In genomic region chr1:157798561-157799553, GRCm38 (mm10) we compare ENCODE assay signal across 13 mouse cellular contexts.
A peak's percentile ranks its signal among the peaks of the same experiment; 100 is the strongest.
DNase-seq lines count a peak whose midpoint lies in the region; ATAC-seq lines count a peak whose summit lies in the region.
"Had no signal": no experiment of that assay in that cellular context is flagged by ENCODE, and none has a peak within 500 bp of the region (broad histone marks: within the 10 kb centered on the region; RNA-seq: fewer than 3 reads in every experiment).

No protein-coding gene starts in this region.

- no peak overlapping the region for H3K4me2 ChIP-seq in forebrain, embryonic 12.5 days
- H3K4me2 ChIP-seq in forebrain, embryonic 11.5 days (ENCODE audit: low read depth, low read length, severe bottlenecking), result no peak overlapping the region
- peak overlapping the region; percentile 24 for H3K4me2 ChIP-seq in lung, embryonic 15.5 days
- peak overlapping the region; percentile 32 for H3K4me2 ChIP-seq in hindbrain, embryonic 16.5 days (ENCODE audit: low read length)
- peak overlapping the region; percentile 22; the same call in 1 of the 2 replicates for H3K4me2 ChIP-seq in neural tube, embryonic 14.5 days (ENCODE audit: low read depth, low read length)
- H3K4me2 ChIP-seq: liver, embryonic 11.5 days had no signal

- H3K4me1 ChIP-seq in forebrain, embryonic 12.5 days, result peaks cover 7% of the 10 kb centered on the region; the same call in 1 of the 2 replicates
- H3K4me1 ChIP-seq in forebrain, embryonic 11.5 days (replicated peaks; ENCODE audit: control insufficient read depth, insufficient read depth, low read length), result no peaks in the 10 kb centered on the region
- 0 out of 2 replicates have a peak, but pooled peaks cover 3% of the 10 kb centered on the region for H3K4me1 ChIP-seq in lung, embryonic 15.5 days
- peaks cover 2% of the 10 kb centered on the region; the same call in 1 of the 2 replicates for H3K4me1 ChIP-seq in hindbrain, embryonic 16.5 days (ENCODE audit: control insufficient read depth, insufficient read depth, low read depth, low read length)
- H3K4me1 ChIP-seq in neural tube, embryonic 14.5 days (ENCODE audit: control insufficient read depth, insufficient read depth, low read length), result no peaks in the 10 kb centered on the region

- no peaks in the 10 kb centered on the region for H3K27me3 ChIP-seq in forebrain, embryonic 12.5 days
- no peaks in the 10 kb centered on the region for H3K27me3 ChIP-seq in forebrain, embryonic 11.5 days (ENCODE audit: control insufficient read depth, insufficient read depth, low read length)
- no peaks in the 10 kb centered on the region for H3K27me3 ChIP-seq in lung, embryonic 15.5 days
- H3K27me3 ChIP-seq in hindbrain, embryonic 16.5 days (replicated peaks; ENCODE audit: control insufficient read depth, insufficient read depth, low read length), result no peaks in the 10 kb centered on the region
- H3K27me3 ChIP-seq in neural tube, embryonic 14.5 days (ENCODE audit: control insufficient read depth, insufficient read depth, low read length), result no peaks in the 10 kb centered on the region

- no peak for ATAC-seq in forebrain, embryonic 12.5 days (ENCODE audit: low FRiP score)
- no peak for ATAC-seq in forebrain, embryonic 11.5 days (replicated peaks; ENCODE audit: low FRiP score)
- no peak; the same call in 1 of the 2 replicates for ATAC-seq in lung, embryonic 15.5 days (ENCODE audit: borderline replicate concordance, extremely low read depth, low FRiP score, low TSS enrichment)
- ATAC-seq in hindbrain, embryonic 16.5 days, result peak; percentile 76
- ATAC-seq in neural tube, embryonic 14.5 days (ENCODE audit: low read depth), result peak; percentile 89
- ATAC-seq in granulocyte monocyte progenitor cell, adult 5-6 weeks (replicated peaks; ENCODE audit: poor library complexity, severe bottlenecking), result no peak

- WGBS in forebrain, embryonic 12.5 days, result 65% methylated on average over 21 of the region's 21 CpGs
- 76% methylated on average over 21 of the region's 21 CpGs for WGBS in forebrain, embryonic 11.5 days
- WGBS in lung, embryonic 15.5 days, result 35% methylated on average over 21 of the region's 21 CpGs
- 48% methylated on average over 21 of the region's 21 CpGs for WGBS in hindbrain, embryonic 16.5 days
- WGBS in neural tube, embryonic 14.5 days, result 37% methylated on average over 21 of the region's 21 CpGs

- no peak for DNase-seq in forebrain, embryonic 11.5 days (ENCODE audit: low spot score)
- DNase-seq in lung, postnatal 25 days (ENCODE audit: low spot score), result no peak
- no peak for DNase-seq in gastrocnemius, postnatal 4 days (ENCODE audit: low spot score in 2 of 2)
- DNase-seq: cerebellum, postnatal 36 days; heart, adult 18-20 months; heart, postnatal 36 days had no signal

- no peak overlapping the region for H3K4me3 ChIP-seq in forebrain, embryonic 12.5 days (replicated peaks)
- H3K4me3 ChIP-seq in forebrain, embryonic 11.5 days (ENCODE audit: low read depth, low read length), result no peak overlapping the region
- H3K4me3 ChIP-seq in lung, embryonic 15.5 days, result no peak overlapping the region
- no peak overlapping the region for H3K4me3 ChIP-seq in hindbrain, embryonic 16.5 days (ENCODE audit: low read length)
- H3K4me3 ChIP-seq in neural tube, embryonic 14.5 days (ENCODE audit: low read depth, low read length), result no peak overlapping the region

- H3K36me3 ChIP-seq in forebrain, embryonic 12.5 days (replicated peaks), result no peaks in the 10 kb centered on the region
- H3K36me3 ChIP-seq in forebrain, embryonic 11.5 days (ENCODE audit: control insufficient read depth, insufficient read depth, low read length), result no peaks in the 10 kb centered on the region
- no peaks in the 10 kb centered on the region for H3K36me3 ChIP-seq in lung, embryonic 15.5 days
- no peaks in the 10 kb centered on the region for H3K36me3 ChIP-seq in hindbrain, embryonic 16.5 days (ENCODE audit: control insufficient read depth, insufficient read depth, low read length)
- no peaks in the 10 kb centered on the region for H3K36me3 ChIP-seq in neural tube, embryonic 14.5 days (ENCODE audit: control insufficient read depth, insufficient read depth, low read length)
- H3K36me3 ChIP-seq: G1E had no signal

- 0 out of 2 replicates have a peak overlapping the region, but pooled peaks have one; percentile 25 for H3K27ac ChIP-seq in forebrain, embryonic 12.5 days
- no peak overlapping the region for H3K27ac ChIP-seq in forebrain, embryonic 11.5 days (ENCODE audit: low read depth, low read length)
- 0 out of 2 replicates have a peak overlapping the region, but pooled peaks have one; percentile 7 for H3K27ac ChIP-seq in lung, embryonic 15.5 days
- H3K27ac ChIP-seq in hindbrain, embryonic 16.5 days (ENCODE audit: low read depth, low read length), result no peak overlapping the region
- H3K27ac ChIP-seq in neural tube, embryonic 14.5 days (ENCODE audit: low read depth, low read length), result peak overlapping the region; percentile 10; the same call in 1 of the 2 replicates

- no peak overlapping the region for H3K9ac ChIP-seq in forebrain, embryonic 12.5 days
- H3K9ac ChIP-seq in forebrain, embryonic 11.5 days (ENCODE audit: low read length), result no peak overlapping the region
- no peak overlapping the region for H3K9ac ChIP-seq in lung, embryonic 15.5 days
- H3K9ac ChIP-seq in hindbrain, embryonic 16.5 days (ENCODE audit: low read depth, low read length), result no peak overlapping the region
- no peak overlapping the region for H3K9ac ChIP-seq in neural tube, embryonic 14.5 days (replicated peaks; ENCODE audit: low read depth, low read length)

- H3K9me3 ChIP-seq in forebrain, embryonic 12.5 days, result no peaks in the 10 kb centered on the region
- no peaks in the 10 kb centered on the region for H3K9me3 ChIP-seq in forebrain, embryonic 11.5 days (ENCODE audit: control insufficient read depth, low read length)
- H3K9me3 ChIP-seq in lung, embryonic 15.5 days, result no peaks in the 10 kb centered on the region
- no peaks in the 10 kb centered on the region; the same call in 1 of the 2 replicates for H3K9me3 ChIP-seq in hindbrain, embryonic 16.5 days (ENCODE audit: control insufficient read depth, low read length)
- H3K9me3 ChIP-seq in neural tube, embryonic 14.5 days (ENCODE audit: control insufficient read depth, low read length), result no peaks in the 10 kb centered on the region

Comparison
In these comparisons a context has a peak if more than half of its experiments do, and no peak if none do; other contexts are left out.
1. H3K27ac ChIP-seq: peak in forebrain, embryonic 12.5 days (single experiment), lung, embryonic 15.5 days (single experiment) and neural tube, embryonic 14.5 days (single experiment); none in forebrain, embryonic 11.5 days (single experiment) and hindbrain, embryonic 16.5 days (single experiment).
2. ATAC-seq: peak in hindbrain, embryonic 16.5 days (single experiment) and neural tube, embryonic 14.5 days (single experiment); none in forebrain, embryonic 12.5 days (single experiment), forebrain, embryonic 11.5 days (single experiment), lung, embryonic 15.5 days (single experiment) and granulocyte monocyte progenitor cell, adult 5-6 weeks (single experiment).
3. H3K4me2 ChIP-seq: peak in lung, embryonic 15.5 days (single experiment), hindbrain, embryonic 16.5 days (single experiment) and neural tube, embryonic 14.5 days (single experiment); none in forebrain, embryonic 12.5 days (single experiment) and forebrain, embryonic 11.5 days (single experiment).